Mouse (Mus musculus): ENCODE measurements around the gene C130050O18Rik. TPM values are rescaled to one million over a fixed set of nuclear protein-coding genes. Genes with fewer than 3 reads are reported as not detected.

Gene C130050O18Rik
- polyA plus RNA-seq, 1 experiment from 2014 or later = 0.27 TPM

DNA sequence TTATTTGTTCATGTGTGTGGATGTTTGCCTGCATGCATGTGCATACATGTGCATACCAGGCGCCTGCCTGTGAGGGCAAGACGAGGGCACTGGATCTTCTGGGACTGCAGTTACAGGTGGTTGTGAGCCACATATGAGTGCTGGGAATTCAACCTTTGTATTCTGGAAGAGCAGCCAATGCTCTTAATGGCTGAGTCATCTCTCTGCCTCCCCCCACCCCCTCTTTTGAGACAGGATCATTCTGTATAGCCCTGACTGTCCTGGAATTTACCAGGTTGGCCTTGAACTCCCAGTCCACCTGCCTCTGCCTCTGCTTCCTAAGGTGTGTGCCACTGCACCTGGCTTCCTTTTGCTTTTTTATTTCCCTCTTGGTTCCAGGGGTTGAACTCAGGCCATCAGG, 30.2 kb upstream of the C130050O18Rik start:
- ATAC-seq (replicated peaks; ENCODE audit: insufficient number of reproducible peaks, low FRiP score, low TSS enrichment, low read depth) (no peak), DNase-seq (ENCODE audit: low spot score) (no peak)
- no peak overlapping the region for H3K4me3 ChIP-seq (ENCODE audit: low read depth, low read length)
- no peaks in the 10 kb centered on the region for H3K9me3 ChIP-seq (replicated peaks; ENCODE audit: control insufficient read depth, low read length)
- H3K36me3 ChIP-seq (replicated peaks; ENCODE audit: control insufficient read depth, insufficient read depth, low read depth, low read length) = no peaks in the 10 kb centered on the region
- peaks cover 3% of the 10 kb centered on the region; the same call in 1 of the 2 replicates for H3K4me1 ChIP-seq (ENCODE audit: control insufficient read depth, insufficient read depth, low read length)
- H3K9ac ChIP-seq (replicated peaks; ENCODE audit: low read length) = no peak overlapping the region
- no peaks in the 10 kb centered on the region for H3K27me3 ChIP-seq (ENCODE audit: control insufficient read depth, insufficient read depth, low read length)
- no peak overlapping the region for H3K27ac ChIP-seq (replicated peaks; ENCODE audit: low read depth, low read length)
- no peak overlapping the region for H3K4me2 ChIP-seq (ENCODE audit: low read depth, low read length)
- WGBS = 71% methylated on average over 2 of the region's 2 CpGs

DNA sequence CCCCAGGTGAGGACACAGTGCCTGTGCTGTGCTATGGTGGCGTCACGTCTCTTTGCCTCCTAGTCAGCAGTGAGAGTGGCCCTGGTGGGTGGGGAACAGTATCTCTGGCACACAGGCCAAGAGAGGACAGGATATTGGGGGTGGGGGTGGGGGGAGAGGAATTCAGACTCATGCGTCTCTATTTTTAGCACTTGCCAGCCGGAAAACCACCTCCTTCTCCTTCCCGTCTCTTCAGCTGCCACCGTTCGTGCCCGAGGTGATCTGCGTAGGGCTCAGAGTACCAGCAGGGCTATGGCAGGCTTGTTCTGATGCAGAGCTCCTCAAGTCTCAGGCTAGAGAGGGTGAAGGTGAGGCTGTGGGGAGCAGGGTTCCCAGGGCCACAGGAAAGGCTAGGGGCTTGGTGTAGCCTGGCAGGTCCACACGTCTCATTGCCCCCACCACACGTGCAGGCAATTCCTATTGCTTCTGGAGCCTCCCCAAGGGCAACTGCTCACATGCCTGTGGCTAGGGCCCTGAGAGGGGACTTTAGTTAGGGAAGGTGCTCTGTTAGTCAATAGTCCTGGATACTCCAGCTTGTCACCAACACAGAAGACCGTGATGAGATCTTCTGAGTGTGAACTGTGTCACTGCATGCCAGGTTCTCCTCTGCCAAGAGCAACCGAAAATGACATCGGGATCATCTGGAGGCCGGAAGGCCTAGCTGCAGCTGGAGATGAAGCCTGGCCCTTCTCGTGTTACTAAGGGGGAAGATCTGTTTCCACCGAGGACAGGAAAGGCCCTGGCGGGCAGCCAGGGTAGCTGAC, 27.4 kb upstream of the C130050O18Rik start, which contains the start of gene Gpr146:
TSS of gene Gpr146 (plus strand) at position 230 of the 803 bp plus-strand sequence.
- Histone ChIP-seq H3K36me3 (replicated peaks; ENCODE audit: control insufficient read depth, insufficient read depth, low read depth, low read length) (no peaks in the 10 kb centered on the region), H3K4me1 (ENCODE audit: control insufficient read depth, insufficient read depth, low read length) (peaks cover 6% of the 10 kb centered on the region)

DNA sequence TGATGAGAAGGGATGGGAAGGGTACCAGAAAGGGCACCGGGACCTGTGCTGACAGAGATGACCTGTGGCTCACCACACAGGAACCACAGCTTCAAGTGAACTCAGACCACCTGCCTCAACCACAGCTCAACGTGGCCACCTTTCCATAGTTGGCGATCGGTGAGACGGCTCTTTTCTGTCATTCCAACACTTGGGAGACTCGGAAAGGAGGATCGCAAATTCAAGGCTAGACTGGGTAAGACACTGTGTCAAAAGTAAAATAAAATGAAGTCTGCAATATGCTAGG, 26.9 kb upstream of the C130050O18Rik start:
- ATAC-seq (replicated peaks; ENCODE audit: insufficient number of reproducible peaks, low FRiP score, low TSS enrichment, low read depth) = no peak
- no peak overlapping the region for H3K9ac ChIP-seq (replicated peaks; ENCODE audit: low read length)
- no peak overlapping the region for H3K4me3 ChIP-seq (ENCODE audit: low read depth, low read length)
- H3K4me1 ChIP-seq (ENCODE audit: control insufficient read depth, insufficient read depth, low read length) = peaks cover 6% of the 10 kb centered on the region
- no peaks in the 10 kb centered on the region for H3K9me3 ChIP-seq (replicated peaks; ENCODE audit: control insufficient read depth, low read length)
- H3K27me3 ChIP-seq (ENCODE audit: control insufficient read depth, insufficient read depth, low read length) = no peaks in the 10 kb centered on the region
- H3K36me3 ChIP-seq (replicated peaks; ENCODE audit: control insufficient read depth, insufficient read depth, low read depth, low read length) = no peaks in the 10 kb centered on the region
- H3K4me2 ChIP-seq (ENCODE audit: low read depth, low read length) = no peak overlapping the region
- WGBS = 91% methylated on average over 7 of the region's 7 CpGs
- DNase-seq (ENCODE audit: low spot score) = no peak
- no peak overlapping the region for H3K27ac ChIP-seq (replicated peaks; ENCODE audit: low read depth, low read length)

More for the DNA sequence above, 27.4 kb upstream of the C130050O18Rik start, which contains the start of gene Gpr146:
- no peak for ATAC-seq (replicated peaks; ENCODE audit: insufficient number of reproducible peaks, low FRiP score, low TSS enrichment, low read depth)
- no peaks in the 10 kb centered on the region for H3K27me3 ChIP-seq (ENCODE audit: control insufficient read depth, insufficient read depth, low read length)
- H3K4me2 ChIP-seq (ENCODE audit: low read depth, low read length) = no peak within 1 kb of the TSS
- WGBS = 66% methylated on average over 18 of the region's 18 CpGs
- H3K27ac ChIP-seq (replicated peaks; ENCODE audit: low read depth, low read length) = no peak within 1 kb of the TSS; the same call in 1 of the 2 replicates
- no peak within 1 kb of the TSS for H3K4me3 ChIP-seq (ENCODE audit: low read depth, low read length)
- no peak for DNase-seq (ENCODE audit: low spot score)
- no peak within 1 kb of the TSS; the same call in 1 of the 2 replicates for H3K9ac ChIP-seq (replicated peaks; ENCODE audit: low read length)
- no peaks in the 10 kb centered on the region for H3K9me3 ChIP-seq (replicated peaks; ENCODE audit: control insufficient read depth, low read length)

DNA sequence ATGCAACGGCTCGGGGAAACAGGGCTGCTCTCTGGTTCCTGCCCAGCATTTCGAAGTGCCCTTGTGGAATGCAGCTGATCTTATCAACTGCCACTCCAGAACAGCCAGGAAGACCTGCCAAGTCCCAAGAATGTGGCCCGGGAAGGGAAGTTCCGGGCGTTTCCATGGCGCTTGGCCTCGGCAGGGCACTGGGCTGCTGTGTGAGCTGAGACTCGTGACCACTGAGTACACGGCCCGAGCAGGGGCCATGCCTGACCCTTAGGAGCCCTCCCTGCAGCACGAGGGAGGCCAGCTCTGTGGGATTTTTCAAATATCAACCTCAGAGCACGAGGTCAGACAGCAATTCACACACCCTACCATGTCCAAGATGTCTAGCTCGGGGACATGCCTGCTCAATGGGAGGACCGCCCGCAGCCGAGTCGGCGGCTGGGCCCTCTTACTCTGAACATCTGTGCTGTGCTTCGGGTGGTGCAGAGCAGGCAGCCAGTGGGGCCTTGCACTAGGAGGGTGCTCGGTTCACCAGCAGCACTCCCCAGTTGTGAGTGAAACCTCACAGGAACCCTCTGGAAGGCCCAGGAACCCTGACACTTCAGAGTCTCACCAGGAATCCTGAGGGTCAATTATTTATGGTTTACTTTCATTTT, 26.0 kb upstream of the C130050O18Rik start:
- peaks cover 6% of the 10 kb centered on the region for H3K4me1 ChIP-seq (ENCODE audit: control insufficient read depth, insufficient read depth, low read length)
- ATAC-seq (replicated peaks; ENCODE audit: insufficient number of reproducible peaks, low FRiP score, low TSS enrichment, low read depth) = no peak
- H3K27ac ChIP-seq (replicated peaks; ENCODE audit: low read depth, low read length) = no peak overlapping the region
- H3K36me3 ChIP-seq (replicated peaks; ENCODE audit: control insufficient read depth, insufficient read depth, low read depth, low read length) = no peaks in the 10 kb centered on the region
- no peak overlapping the region for H3K4me2 ChIP-seq (ENCODE audit: low read depth, low read length)
- no peak overlapping the region for H3K4me3 ChIP-seq (ENCODE audit: low read depth, low read length)
- 47% methylated on average over 21 of the region's 21 CpGs for WGBS
- no peaks in the 10 kb centered on the region for H3K27me3 ChIP-seq (ENCODE audit: control insufficient read depth, insufficient read depth, low read length)
- no peak for DNase-seq (ENCODE audit: low spot score)
- no peaks in the 10 kb centered on the region for H3K9me3 ChIP-seq (replicated peaks; ENCODE audit: control insufficient read depth, low read length)
- peak overlapping the region; percentile 25; the same call in 1 of the 2 replicates for H3K9ac ChIP-seq (replicated peaks; ENCODE audit: low read length)

DNA sequence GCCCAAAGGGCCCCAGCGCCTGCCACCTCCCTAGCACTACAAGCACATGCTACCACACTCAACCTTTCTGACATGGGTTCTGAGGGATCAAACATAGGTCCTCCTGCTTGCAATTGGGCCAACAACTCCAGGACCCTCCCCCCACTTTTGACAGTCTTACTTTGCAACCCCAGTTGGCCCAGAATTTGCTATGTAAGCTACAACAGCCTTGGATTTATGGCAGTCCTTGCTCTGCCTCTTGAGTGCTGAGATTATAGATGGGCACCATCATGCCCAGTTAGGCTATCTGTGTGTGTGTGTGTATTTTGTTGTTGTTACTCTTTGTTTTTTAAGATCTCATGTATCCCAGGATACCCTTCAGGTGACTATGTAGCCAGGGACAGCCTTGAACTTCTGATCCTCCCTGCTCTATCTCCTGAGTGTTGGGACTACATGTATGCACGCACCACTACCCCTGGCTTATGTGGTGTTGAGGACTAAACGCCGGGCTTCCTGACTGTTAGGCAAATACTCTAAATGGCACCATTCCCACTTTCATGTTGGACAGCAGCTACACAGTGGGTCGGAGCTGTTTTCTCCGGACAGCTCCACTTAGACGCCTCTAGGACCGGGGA, 25.2 kb upstream of the C130050O18Rik start:
- Histone ChIP-seq H3K9me3 (replicated peaks; ENCODE audit: control insufficient read depth, low read length) (no peaks in the 10 kb centered on the region), H3K27me3 (ENCODE audit: control insufficient read depth, insufficient read depth, low read length) (no peaks in the 10 kb centered on the region), H3K36me3 (replicated peaks; ENCODE audit: control insufficient read depth, insufficient read depth, low read depth, low read length) (no peaks in the 10 kb centered on the region), H3K27ac (replicated peaks; ENCODE audit: low read depth, low read length) (no peak overlapping the region), H3K4me1 (ENCODE audit: control insufficient read depth, insufficient read depth, low read length) (peaks cover 6% of the 10 kb centered on the region), H3K4me2 (ENCODE audit: low read depth, low read length) (peak overlapping the region; percentile 95), H3K4me3 (ENCODE audit: low read depth, low read length) (peak overlapping the region; percentile 65), H3K9ac (replicated peaks; ENCODE audit: low read length) (no peak overlapping the region)
- 24% methylated on average over 8 of the region's 8 CpGs for WGBS
- ATAC-seq (replicated peaks; ENCODE audit: insufficient number of reproducible peaks, low FRiP score, low TSS enrichment, low read depth) (peak; percentile 15; the same call in 1 of the 2 replicates), DNase-seq (ENCODE audit: low spot score) (no peak)

DNA sequence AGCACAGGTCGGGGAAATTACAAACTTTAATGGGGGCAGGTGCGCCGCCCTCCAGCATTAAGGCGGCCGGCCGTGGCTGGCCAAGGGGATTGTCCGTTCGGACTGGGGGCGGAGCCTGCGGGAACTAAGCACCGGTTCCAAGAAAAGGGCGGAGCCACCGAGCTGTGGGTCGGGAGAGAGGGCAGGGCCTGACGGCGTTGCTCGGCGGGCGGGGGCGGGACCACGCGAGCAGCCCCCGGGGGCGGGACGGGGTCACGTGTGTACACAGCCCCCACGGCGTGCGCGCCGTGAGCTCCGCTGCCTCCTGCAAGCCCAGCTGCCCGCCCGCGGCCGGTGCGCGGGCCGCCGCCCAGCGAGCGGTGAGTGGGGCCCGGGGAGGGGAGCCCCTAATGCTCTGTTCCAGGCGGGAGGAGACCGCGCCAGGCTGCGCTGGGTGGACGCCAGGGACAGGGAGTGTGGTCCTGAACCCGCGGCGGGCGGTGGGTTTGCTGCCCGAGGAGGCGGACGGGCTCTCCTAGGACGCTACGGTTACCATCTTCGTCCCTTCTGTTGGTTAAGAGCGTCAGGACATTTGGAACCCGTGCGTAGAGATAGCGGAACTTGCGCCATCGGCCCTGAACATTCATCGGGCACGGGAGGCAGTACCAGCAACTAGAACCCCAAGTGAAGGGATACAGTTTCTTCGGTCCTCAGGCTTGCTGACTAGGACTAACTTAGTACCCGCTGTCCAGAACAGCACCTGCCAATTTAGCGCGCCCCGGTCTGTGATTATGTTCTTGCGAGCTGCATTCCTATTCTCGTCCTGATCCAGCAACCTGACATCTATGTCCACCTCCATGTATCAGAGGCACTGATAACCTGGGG, 24.5 kb upstream of the C130050O18Rik start:
- 2% methylated on average over 73 of the region's 73 CpGs for WGBS
- Histone ChIP-seq H3K9me3 (replicated peaks; ENCODE audit: control insufficient read depth, low read length) (no peaks in the 10 kb centered on the region), H3K36me3 (replicated peaks; ENCODE audit: control insufficient read depth, insufficient read depth, low read depth, low read length) (no peaks in the 10 kb centered on the region), H3K27ac (replicated peaks; ENCODE audit: low read depth, low read length) (peak overlapping the region; percentile 28; the same call in 1 of the 2 replicates), H3K4me1 (ENCODE audit: control insufficient read depth, insufficient read depth, low read length) (peaks cover 6% of the 10 kb centered on the region), H3K4me2 (ENCODE audit: low read depth, low read length) (peak overlapping the region; percentile 95), H3K27me3 (ENCODE audit: control insufficient read depth, insufficient read depth, low read length) (no peaks in the 10 kb centered on the region), H3K9ac (replicated peaks; ENCODE audit: low read length) (peak overlapping the region; percentile 70), H3K4me3 (ENCODE audit: low read depth, low read length) (peak overlapping the region; percentile 65)
- DNase-seq (ENCODE audit: low spot score) (peak; percentile 88), ATAC-seq (replicated peaks; ENCODE audit: insufficient number of reproducible peaks, low FRiP score, low TSS enrichment, low read depth) (peak; percentile 70)

DNA sequence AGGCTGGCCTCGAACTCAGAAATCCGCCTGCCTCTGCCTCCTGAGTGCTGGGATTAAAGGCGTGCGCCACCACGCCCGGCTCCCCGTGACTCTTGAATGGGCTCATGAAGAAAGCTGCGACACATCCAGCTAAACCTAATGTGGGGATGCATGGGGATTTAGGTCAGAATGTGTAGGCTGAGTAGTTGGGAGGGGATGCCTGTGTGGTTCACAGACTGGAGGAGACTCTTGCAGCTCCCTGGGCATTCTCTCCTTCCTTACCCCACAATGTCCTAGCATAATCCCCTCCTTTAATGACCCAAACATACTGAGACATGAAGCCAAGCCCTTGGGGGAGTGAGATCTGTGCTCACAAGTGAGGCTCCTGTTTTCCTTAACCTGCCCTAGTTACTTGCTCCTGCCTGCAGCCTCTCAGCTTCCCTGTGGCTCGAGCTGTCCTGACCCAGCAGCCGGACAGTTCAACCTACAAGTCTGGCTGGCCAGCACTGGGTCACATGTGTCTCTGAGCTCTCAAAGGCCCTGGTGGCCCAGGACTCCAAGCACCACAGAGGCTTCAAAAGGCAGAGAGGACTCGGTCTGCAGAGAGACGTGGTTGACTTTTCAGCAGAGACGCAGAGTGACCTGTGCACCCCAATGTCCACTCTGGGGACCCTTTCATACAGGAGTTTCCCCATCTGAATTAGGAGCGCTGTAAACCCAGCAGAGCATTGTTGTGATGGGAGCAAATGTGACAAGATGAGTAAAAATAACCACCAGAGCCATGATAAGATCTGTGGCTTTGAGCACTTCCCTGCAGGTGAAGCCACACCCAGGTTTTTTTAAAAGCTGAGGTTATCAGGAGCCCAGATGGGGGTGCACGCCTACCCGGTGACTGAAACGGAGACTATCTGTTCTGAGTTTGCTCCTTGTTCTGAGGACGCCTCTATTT, 23.2 kb upstream of the C130050O18Rik start:
- 86% methylated on average over 18 of the region's 18 CpGs for WGBS

More for the DNA sequence above, 23.2 kb upstream of the C130050O18Rik start:
- Histone ChIP-seq H3K4me2 (ENCODE audit: low read depth, low read length) (no peak overlapping the region), H3K4me1 (ENCODE audit: control insufficient read depth, insufficient read depth, low read length) (peaks cover 6% of the 10 kb centered on the region), H3K9me3 (replicated peaks; ENCODE audit: control insufficient read depth, low read length) (no peaks in the 10 kb centered on the region), H3K36me3 (replicated peaks; ENCODE audit: control insufficient read depth, insufficient read depth, low read depth, low read length) (no peaks in the 10 kb centered on the region), H3K27ac (replicated peaks; ENCODE audit: low read depth, low read length) (0 out of 2 replicates have a peak overlapping the region, but pooled peaks have one; percentile 35), H3K27me3 (ENCODE audit: control insufficient read depth, insufficient read depth, low read length) (no peaks in the 10 kb centered on the region), H3K4me3 (ENCODE audit: low read depth, low read length) (no peak overlapping the region), H3K9ac (replicated peaks; ENCODE audit: low read length) (no peak overlapping the region; the same call in 1 of the 2 replicates)
- DNase-seq (ENCODE audit: low spot score) = no peak
- ATAC-seq (replicated peaks; ENCODE audit: insufficient number of reproducible peaks, low FRiP score, low TSS enrichment, low read depth) = no peak
